Mouse (Mus musculus): Measurements from ENCODE around the gene Sap30bp.

Sap30bp gene

DNA sequence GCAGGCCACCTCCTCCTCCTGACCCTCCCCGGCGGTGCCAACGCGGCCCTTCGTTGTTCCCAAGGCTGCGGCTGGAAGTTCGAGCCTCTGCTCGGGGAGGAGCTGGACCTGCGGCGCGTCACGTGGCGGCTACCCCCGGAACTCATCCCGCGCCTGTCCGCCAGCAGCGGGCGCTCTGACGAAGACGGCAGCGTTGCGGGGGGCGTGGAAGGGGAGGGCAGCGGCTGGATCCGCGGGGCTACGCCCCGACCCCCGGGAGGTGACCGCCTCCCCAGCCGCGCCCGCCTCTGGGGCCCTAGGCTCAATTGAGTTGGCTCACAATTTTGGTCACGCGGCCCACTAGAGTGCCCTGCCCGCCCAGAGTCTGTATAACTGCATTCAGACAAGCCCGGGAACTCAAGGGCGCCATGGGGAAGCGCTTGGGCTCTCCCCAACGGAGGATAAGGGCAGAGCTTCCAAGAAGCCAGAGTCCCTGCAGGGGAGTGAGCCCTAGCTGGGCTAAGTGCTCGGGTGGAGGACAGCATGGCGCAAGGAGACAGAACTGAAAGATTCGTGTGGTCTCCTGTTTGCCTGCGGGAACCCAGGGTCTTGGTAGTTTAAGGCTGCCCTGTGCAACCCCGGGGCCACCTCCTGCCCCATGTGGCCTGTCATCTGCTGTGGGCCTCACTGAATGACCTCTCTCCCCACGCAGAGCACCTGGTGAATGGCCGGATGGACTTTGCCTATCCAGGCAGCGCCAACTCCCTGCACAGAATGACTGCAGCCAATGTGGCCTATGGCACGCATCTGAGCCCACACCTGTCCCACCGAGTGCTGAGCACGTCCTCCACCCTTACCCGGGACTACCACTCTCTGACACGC is 72.0 kb downstream of the Sap30bp start:
- peak; percentile 49 to 62 for DNase-seq

DNA sequence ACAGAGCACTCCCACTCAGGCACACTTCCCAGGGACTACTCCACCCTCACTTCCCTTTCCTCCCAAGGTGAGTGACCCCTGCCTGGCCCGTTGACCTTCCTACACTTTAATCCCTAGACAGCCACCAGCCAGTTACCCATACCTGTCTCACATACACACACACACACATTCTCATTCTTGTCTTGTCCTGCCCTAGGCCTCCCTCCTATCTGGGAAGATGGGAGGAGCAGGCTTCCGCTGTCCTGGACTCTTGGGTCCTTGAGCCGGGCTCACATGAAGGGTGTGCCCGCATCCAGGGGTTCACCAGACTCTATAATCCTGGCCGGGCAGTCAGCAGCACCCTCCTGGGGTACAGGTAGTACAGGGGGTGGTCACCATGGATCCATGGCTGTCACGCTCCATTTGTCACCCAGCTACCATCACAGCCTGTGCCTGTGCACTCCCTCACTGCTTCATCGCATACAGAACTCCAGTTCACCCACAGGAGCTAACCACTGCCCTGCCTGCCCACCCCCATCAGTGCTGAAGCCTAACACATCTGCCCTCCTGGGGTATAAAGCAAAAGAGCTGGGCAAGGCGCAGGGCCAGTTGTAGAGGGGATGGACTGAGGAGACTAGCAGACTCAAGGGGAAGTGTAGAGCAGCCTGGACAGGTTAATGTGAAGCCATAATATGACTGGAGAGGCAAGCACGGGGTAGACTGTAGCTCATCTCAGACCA is 72.8 kb downstream of the Sap30bp start:
- no peak for DNase-seq

DNA sequence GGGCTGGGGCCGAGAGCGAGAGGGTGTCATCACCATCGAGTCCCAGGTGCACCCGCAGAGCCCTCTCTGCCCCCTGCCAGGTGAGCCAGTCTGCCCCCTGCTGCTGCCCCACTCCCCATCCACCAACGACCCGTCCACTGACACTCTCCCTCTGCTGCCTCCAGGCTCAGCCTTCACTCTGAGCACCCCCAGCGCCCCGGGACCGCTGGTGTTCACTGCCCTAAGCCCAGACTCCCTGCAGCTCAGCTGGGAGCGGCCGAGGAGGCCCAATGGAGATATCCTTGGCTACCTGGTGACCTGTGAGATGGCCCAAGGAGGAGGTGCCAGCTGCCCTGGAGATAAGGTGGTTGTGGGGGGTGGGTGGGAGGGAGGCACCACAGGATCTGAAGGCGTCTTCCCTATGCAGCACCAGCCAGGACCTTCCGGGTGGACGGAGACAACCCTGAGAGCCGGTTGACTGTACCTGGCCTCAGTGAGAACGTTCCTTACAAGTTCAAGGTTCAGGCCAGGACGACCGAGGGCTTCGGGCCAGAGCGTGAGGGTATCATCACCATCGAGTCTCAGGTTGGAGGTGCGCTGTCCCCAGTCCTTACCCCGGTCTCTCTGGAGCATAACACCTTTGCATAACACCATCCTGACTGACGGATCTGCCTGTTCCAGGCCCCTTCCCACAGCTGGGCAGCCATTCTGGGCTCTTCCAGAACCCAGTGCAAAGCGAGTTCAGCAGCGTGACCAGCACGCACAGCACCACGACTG is 74.2 kb downstream of the Sap30bp start:
- no peak for DNase-seq

DNA sequence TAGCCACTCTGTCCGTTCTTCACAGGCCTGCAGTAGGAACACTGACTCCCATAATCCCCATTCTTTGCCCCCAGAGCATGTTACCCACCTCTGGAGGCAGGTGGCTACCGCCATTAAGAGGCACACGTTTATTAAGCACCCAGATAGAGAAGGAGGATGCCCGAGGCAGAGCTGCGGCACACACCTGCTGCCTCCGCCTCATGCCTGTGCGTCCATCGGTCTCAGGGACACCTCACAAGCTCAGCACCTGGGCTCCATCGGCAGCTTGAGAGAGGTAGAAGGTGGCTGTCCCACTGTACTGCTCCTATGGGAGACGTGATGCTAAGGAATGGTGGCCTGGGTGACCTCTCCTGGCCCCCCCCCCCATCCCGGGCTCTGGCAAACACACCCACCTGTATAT is 75.3 kb downstream of the Sap30bp start:
- no peak for DNase-seq

DNA sequence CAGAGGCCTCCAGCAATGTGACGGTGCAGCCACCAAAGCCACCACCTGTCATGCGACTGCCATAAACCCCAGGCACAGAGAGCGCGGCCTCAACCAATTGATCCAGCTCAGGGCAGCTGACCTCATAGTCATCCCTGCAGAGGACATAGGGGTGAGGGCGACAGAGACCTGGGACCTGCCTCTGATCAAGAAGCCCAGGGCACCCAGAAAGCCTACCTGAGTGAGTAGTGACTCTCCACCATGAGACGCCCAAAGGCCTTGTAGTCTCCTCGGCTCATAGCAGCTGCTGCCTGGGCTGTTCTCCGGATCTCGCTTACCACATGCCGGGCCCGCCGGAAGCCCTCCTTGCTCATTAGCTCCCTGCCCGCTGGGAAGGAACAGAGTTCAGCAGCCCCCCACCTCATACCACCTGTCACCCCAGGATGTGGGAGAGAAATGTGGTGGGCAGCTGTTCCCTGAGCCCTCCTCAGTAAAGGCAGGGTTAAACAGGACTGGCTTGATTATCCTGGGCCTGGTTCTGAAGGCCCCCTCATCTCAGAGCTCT is 75.8 kb downstream of the Sap30bp start:
- no peak for DNase-seq

DNA sequence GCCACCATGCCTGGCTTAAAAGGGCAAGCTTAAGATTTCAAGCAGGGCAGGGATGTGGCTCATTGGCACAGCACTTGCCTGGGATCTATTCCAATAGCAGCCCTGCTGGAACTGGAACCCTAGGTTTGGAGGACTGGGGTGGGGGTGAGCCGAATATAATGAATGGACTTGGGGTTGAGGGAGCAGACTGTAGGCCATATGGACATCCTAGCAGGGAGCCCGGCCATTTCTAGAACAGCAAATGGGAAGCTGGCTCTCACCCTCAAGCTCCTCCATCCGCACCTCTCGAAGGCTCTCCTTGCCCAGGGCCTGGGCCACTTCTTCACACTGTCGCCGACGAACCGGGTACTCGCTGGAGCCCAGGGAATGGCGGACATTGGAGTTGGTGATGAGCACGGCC is 76.6 kb downstream of the Sap30bp start:
- peak; percentile 92 to 96 for DNase-seq

DNA sequence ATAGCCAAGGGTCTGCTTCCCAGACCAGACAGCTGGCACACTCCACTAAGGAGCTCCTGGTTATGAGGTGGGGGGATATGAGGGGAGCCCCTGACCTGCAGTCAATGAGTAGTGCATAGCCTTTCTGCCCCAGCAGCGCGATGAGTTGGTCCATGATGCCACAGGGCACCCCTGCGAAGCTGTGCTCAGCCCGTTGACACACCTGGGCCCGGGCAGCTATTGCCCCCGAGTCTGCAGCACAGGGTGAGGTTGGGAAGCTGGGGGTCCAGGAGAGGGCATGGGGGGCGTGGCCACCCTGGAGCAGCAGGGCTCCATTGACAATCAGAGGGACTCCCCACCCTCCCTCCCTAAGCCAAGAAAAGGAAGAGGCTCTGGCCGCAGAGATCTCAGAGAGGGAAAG is 77.1 kb downstream of the Sap30bp start:
- DNase-seq, result peak in 1 of 2 experiments; percentile 55

DNA sequence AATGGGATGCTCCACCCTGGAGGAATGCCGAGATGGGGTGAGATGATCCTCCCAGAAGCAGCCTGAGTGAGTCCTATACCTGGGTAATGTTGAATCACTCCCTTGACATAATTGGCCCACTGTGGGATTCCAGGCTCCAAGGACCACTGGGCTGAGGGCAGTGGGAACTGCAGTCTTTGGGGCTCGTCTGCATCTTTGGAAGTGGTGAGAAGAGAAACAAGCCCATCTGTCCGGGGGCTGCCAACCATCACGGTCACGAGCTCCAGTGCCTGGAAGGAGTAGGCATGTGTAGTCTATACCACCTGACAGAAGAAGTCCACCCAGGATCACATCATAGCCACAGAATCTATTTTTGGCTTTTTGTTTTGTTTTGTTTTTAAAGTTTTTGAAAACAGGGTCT is 77.9 kb downstream of the Sap30bp start:
- no peak for DNase-seq

DNA sequence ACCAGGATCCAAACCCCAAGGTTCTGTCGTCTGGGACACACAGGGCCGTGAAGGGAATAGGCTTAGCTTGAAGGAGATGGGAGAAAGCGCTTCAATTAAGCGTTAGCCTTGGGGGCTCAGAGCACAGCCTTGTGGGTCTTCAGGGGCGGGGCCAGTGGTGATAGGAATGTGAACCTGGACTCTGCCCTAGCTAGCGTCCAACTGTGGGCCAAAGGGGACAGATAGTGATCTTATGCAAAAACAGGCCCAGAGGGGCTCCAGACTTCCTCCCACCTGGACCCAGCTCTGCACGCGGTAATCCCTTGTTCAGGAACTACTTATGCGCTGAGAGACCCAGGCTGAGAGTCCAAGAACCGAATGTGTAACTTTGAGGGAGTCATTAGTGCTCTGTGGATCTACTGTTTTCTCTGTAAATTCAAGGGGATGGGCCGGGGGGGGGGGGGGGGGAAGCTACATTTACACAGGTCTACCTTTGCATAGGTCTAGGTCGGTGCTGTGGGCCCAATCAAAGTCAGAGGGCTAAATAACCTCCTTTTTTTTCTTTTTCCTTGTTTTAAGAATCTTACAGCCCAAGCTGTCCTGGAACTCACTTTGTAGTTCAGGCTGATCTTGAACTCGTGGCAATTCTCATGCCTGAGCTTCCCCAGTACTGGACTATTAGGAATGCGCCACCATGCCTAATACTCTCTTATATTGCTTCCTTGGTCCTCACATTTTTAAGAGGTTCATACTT is 78.6 kb downstream of the Sap30bp start:
- DNase-seq, result no peak

DNA sequence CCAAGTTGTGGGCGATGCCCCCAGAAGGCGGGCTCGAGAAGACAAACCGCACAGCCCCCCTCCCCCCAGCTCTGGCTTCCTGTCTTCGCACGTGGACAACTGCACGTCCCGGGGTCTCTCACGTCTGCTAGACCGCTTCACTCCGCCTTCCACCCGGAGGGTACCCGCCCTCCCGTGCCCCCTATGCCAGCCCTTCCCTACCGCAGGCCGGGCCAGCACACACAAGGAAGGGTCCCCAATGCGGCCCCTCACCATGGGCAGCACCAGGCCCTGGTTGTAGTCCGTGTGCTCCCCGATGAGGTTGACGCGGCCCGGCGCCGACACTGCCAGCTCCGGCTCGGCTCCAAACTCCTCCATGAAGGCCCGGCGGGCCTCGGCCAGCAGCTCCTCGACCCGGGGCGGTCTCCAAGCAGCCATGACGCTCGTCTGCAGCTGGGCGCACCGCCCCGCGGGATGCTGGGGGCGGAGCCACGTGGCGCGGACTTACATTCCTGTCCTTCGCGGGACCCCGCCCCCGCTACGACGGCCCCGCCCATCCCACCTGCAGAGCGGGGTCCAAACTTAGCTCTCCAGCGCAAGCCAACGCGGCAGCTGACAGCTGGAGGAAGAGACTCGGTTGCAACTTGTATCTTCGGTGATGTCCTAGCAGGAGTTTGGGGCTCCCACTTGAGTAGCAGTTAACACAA is 79.3 kb downstream of the Sap30bp start, which contains the start of gene Galk1:
TSS of gene Galk1 (minus strand) at position 458 of the 686 bp plus-strand sequence.
- peak; percentile 65 to 74 for DNase-seq

DNA sequence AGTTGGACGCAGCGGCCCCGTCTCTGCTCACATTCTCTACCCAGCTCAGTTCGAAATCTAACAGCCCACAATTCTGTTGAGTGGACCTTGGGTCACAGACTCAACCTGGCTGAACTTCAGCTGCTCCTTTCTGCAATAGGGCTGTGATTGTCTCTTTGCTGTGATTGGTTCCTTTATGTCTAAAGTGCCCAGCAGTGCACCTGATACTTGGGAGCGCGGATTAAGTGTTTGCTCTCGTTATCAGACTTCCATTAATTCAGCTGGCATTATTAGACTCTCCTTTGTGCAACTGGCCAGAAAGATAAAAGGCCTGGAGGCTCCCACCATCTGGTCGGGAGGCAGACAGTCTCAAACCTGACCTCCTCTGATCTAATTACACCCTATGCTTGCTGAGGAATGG is 81.7 kb downstream of the Sap30bp start:
- DNase-seq, result no peak

Measured in cerebellum, adult 18-20 months (tissue).